Mouse (Mus musculus): ENCODE results near the gene Pqlc3.
"Not testable (repeated sequence)": the region's sequence is repeated elsewhere in the genome, so short reads cannot be mapped to it uniquely, and the experiment has no call there.

Pqlc3 gene

GRCm38 (mm10) chr12:16999739-17000497 is at the start of gene Pqlc3:
Gene Pqlc3 (minus strand): TSS chr12:17000408.
- DNase-seq: peak; percentile 60 to 74

GRCm38 (mm10) chr12:17049796-17050195 is 49.6 kb upstream of the Pqlc3 start:
- no peak for DNase-seq

- DNase-seq: peak; percentile 68 to 78
Observed at GRCm38 (mm10) chr12:17048979-17049612, 48.9 kb upstream of the Pqlc3 start.

- DNase-seq: no peak
Observed at GRCm38 (mm10) chr12:17043311-17043710, 43.1 kb upstream of the Pqlc3 start.

- no peak for DNase-seq
Observed at GRCm38 (mm10) chr12:17040567-17040966, 40.4 kb upstream of the Pqlc3 start.

GRCm38 (mm10) chr12:17039415-17039814 is 39.2 kb upstream of the Pqlc3 start:
- no peak for DNase-seq

- no peak for DNase-seq
Observed at GRCm38 (mm10) chr12:17038246-17038645, 38.0 kb upstream of the Pqlc3 start.

GRCm38 (mm10) chr12:17037053-17037610 is 36.9 kb upstream of the Pqlc3 start:
- peak; percentile 49 to 52 for DNase-seq

- no peak for DNase-seq
Observed at GRCm38 (mm10) chr12:17036532-17036931, 36.3 kb upstream of the Pqlc3 start.

GRCm38 (mm10) chr12:17035128-17035527 is 34.9 kb upstream of the Pqlc3 start:
- peak; percentile 53 to 54 for DNase-seq

GRCm38 (mm10) chr12:17034671-17035070 is 34.5 kb upstream of the Pqlc3 start:
- no peak for DNase-seq

GRCm38 (mm10) chr12:17033464-17033841 is 33.2 kb upstream of the Pqlc3 start:
- DNase-seq: no peak

GRCm38 (mm10) chr12:17032694-17033463 is 32.7 kb upstream of the Pqlc3 start:
- DNase-seq: peak; percentile 91 to 95

GRCm38 (mm10) chr12:17024554-17025110 is 24.4 kb upstream of the Pqlc3 start:
- no peak for DNase-seq

GRCm38 (mm10) chr12:17022145-17022544 is 21.9 kb upstream of the Pqlc3 start:
- DNase-seq: no peak

- not testable (repeated sequence) for DNase-seq
Observed at GRCm38 (mm10) chr12:17021125-17021524, 20.9 kb upstream of the Pqlc3 start.

GRCm38 (mm10) chr12:17018468-17018867 is 18.3 kb upstream of the Pqlc3 start:
- peak; percentile 81 to 85 for DNase-seq

GRCm38 (mm10) chr12:17015711-17016110 is 15.5 kb upstream of the Pqlc3 start:
- peak; percentile 34 to 45 for DNase-seq

GRCm38 (mm10) chr12:17012067-17012899 is 12.1 kb upstream of the Pqlc3 start:
- no peak for DNase-seq

- DNase-seq: peak; percentile 86 to 89
Observed at GRCm38 (mm10) chr12:17011100-17011870, 11.1 kb upstream of the Pqlc3 start, which contains the start of gene 2410004P03Rik. Gene 2410004P03Rik (minus strand): TSS chr12:17011727.

- no peak for DNase-seq
Observed at GRCm38 (mm10) chr12:17009466-17009865, 9.3 kb upstream of the Pqlc3 start.

Measured in cerebellum, postnatal 10 days (tissue).